Mouse (Mus musculus): ENCODE measurements around the gene Zfp119b. TPM values are rescaled to one million over a fixed set of nuclear protein-coding genes. Genes with fewer than 3 reads are reported as not detected.
A peak's percentile ranks its signal among the peaks of the same experiment; 100 is the strongest.

The Zfp119b gene
- 1 to 10 TPM; 3.3 to 5.6 (median 3.8) TPM for total RNA-seq (2022)

GRCm38 (mm10) chr17:55949400-55949799 lies at the start of gene Zfp119b:
Gene Zfp119b, minus strand, starts transcription at chr17:55949500.
- DNase-seq (ENCODE audit: low spot score in 2 of 2) = no peak

- no peak for DNase-seq (ENCODE audit: low spot score in 2 of 2)
Observed at GRCm38 (mm10) chr17:55996007-55996406, 46.7 kb upstream of the Zfp119b start.

- DNase-seq (ENCODE audit: low spot score in 2 of 2) = no peak
Observed at GRCm38 (mm10) chr17:55990278-55990898, 41.1 kb upstream of the Zfp119b start.

- DNase-seq (ENCODE audit: low spot score in 2 of 2) = peak; percentile 76 to 86
Observed at GRCm38 (mm10) chr17:55986030-55986961, 37.0 kb upstream of the Zfp119b start, which contains the start of gene Fsd1. Gene Fsd1, plus strand, starts transcription at chr17:55986509.

- no peak for DNase-seq (ENCODE audit: low spot score in 2 of 2)
Observed at GRCm38 (mm10) chr17:55977301-55977700, 28.0 kb upstream of the Zfp119b start.

GRCm38 (mm10) chr17:55976255-55976862 lies 27.1 kb upstream of the Zfp119b start:
- peak in 1 of 2 experiments; percentile 70 for DNase-seq (ENCODE audit: low spot score in 2 of 2)

- DNase-seq (ENCODE audit: low spot score in 2 of 2) = no peak
Observed at GRCm38 (mm10) chr17:55971453-55971852, 22.2 kb upstream of the Zfp119b start.

- DNase-seq (ENCODE audit: low spot score in 2 of 2) = no peak
Observed at GRCm38 (mm10) chr17:55969966-55970891, 20.9 kb upstream of the Zfp119b start, which contains the start of gene Shd. Gene Shd, plus strand, starts transcription at chr17:55970467.

- no peak for DNase-seq (ENCODE audit: low spot score in 2 of 2)
Observed at GRCm38 (mm10) chr17:55969560-55969959, 20.3 kb upstream of the Zfp119b start.

GRCm38 (mm10) chr17:55968210-55968609 lies 18.9 kb upstream of the Zfp119b start:
- DNase-seq (ENCODE audit: low spot score in 2 of 2) = no peak

- DNase-seq (ENCODE audit: low spot score in 2 of 2) = no peak
Observed at GRCm38 (mm10) chr17:55967186-55967585, 17.9 kb upstream of the Zfp119b start.

GRCm38 (mm10) chr17:55964996-55965395 lies 15.7 kb upstream of the Zfp119b start:
- no peak for DNase-seq (ENCODE audit: low spot score in 2 of 2)

- DNase-seq (ENCODE audit: low spot score in 2 of 2) = no peak
Observed at GRCm38 (mm10) chr17:55964496-55964895, 15.2 kb upstream of the Zfp119b start.

GRCm38 (mm10) chr17:55963171-55963570 lies 13.9 kb upstream of the Zfp119b start:
- DNase-seq (ENCODE audit: low spot score in 2 of 2) = no peak

GRCm38 (mm10) chr17:55961631-55962030 lies 12.3 kb upstream of the Zfp119b start:
- peak in 1 of 2 experiments; percentile 17 for DNase-seq (ENCODE audit: low spot score in 2 of 2)

GRCm38 (mm10) chr17:55960791-55961190 lies 11.5 kb upstream of the Zfp119b start:
- DNase-seq (ENCODE audit: low spot score in 2 of 2) = no peak

GRCm38 (mm10) chr17:55959946-55960740 lies 10.8 kb upstream of the Zfp119b start:
- DNase-seq (ENCODE audit: low spot score in 2 of 2) = peak in 1 of 2 experiments; percentile 25

GRCm38 (mm10) chr17:55958918-55959728 lies 9.8 kb upstream of the Zfp119b start, which contains the start of gene Yju2:
Gene Yju2, plus strand, starts transcription at chr17:55959099.
- peak; percentile 94 to 96 for DNase-seq (ENCODE audit: low spot score in 2 of 2)

- no peak for DNase-seq (ENCODE audit: low spot score in 2 of 2)
Observed at GRCm38 (mm10) chr17:55958584-55958886, 9.2 kb upstream of the Zfp119b start.
